Mouse (Mus musculus) hindbrain, embryonic 13.5 days (tissue): ENCODE results near the gene Fry. TPM values are rescaled to one million over a fixed set of nuclear protein-coding genes. Genes with fewer than 3 reads are reported as not detected.

Source experiments
- ATAC-seq: fragments of 200-750 bp; cut with Nextera tagmentation; 2 replicates; pipeline ENCODE4 v1.8.0; 2017; ENCODE audit warnings: moderate TSS enrichment; ENCODE audit not compliant: low FRiP score
- H3K27ac ChIP-seq: fragments of 300-500 bp; sonication (generic); 2 replicates; pipeline ENCODE4 v1.5.1; 2015; ENCODE audit warnings: inconsistent platforms, mild to moderate bottlenecking, moderate library complexity
- H3K27me3 ChIP-seq: fragments of 300-500 bp; sonication (generic); 2 replicates; pipeline ENCODE4 v1.6.1; 2015; ENCODE audit warnings: mild to moderate bottlenecking, inconsistent platforms
- H3K36me3 ChIP-seq: fragments of 300-500 bp; sonication (generic); 2 replicates; pipeline ENCODE4 v1.6.1; 2015; ENCODE audit warnings: mild to moderate bottlenecking, inconsistent platforms
- H3K4me1 ChIP-seq: fragments of 300-500 bp; sonication (generic); replicated peaks from 2 replicates; pipeline ENCODE4 v1.6.1; 2015; ENCODE audit warnings: inconsistent platforms
- H3K4me2 ChIP-seq: fragments of 300-500 bp; sonication (generic); 2 replicates; pipeline ENCODE4 v1.6.1; 2015; ENCODE audit warnings: inconsistent platforms, mild to moderate bottlenecking, moderate library complexity
- H3K4me3 ChIP-seq: fragments of 300-500 bp; sonication (generic); 2 replicates; pipeline ENCODE4 v1.5.1; 2015; ENCODE audit warnings: mild to moderate bottlenecking, inconsistent platforms
- H3K9ac ChIP-seq: fragments of 300-500 bp; sonication (generic); 2 replicates; pipeline ENCODE4 v1.6.1; 2015; ENCODE audit warnings: mild to moderate bottlenecking, inconsistent platforms
- H3K9me3 ChIP-seq: fragments of 300-500 bp; sonication (generic); 2 replicates; pipeline ENCODE4 v1.6.1; 2016; ENCODE audit warnings: inconsistent platforms
- WGBS: fragments of 180-500 bp; shearing (Covaris S2); methylation state at CpG from one replicate; pipeline ENCODE4 v1.1.7; 2015; 5-methylcytosine and 5-hydroxymethylcytosine counted together
- polyA plus RNA-seq: library from polyadenylated mRNA; unstranded; fragments of >200 nt; fragmentation: Nextera tagmentation; extraction: Ambion mirVana; gene quantifications from 2 replicates; pipeline ENCODE4 v1.2.1, GENCODE M21; 2015

Gene Fry
- 40.7 and 40.9 TPM in 2 replicates for polyA plus RNA-seq

GRCm38 (mm10) chr5:150118455-150119241 is at the start of gene Fry:
TSS of gene Fry (plus strand) at chr5:150118645.
- H3K9ac ChIP-seq = peak within 1 kb of the TSS; percentile 81
- H3K9me3 ChIP-seq = no peaks in the 10 kb centered on the region
- peak within 1 kb of the TSS; percentile 84 for H3K4me2 ChIP-seq
- ATAC-seq = peak; percentile 98
- H3K4me3 ChIP-seq = peak within 1 kb of the TSS; percentile 72
- peak within 1 kb of the TSS; percentile 86 for H3K27ac ChIP-seq
- no peaks in the 10 kb centered on the region for H3K27me3 ChIP-seq
- peaks cover 41% of the 10 kb centered on the region for H3K4me1 ChIP-seq
- WGBS = under 1% methylated on average over 64 of the region's 68 CpGs
- H3K36me3 ChIP-seq = no peaks in the 10 kb centered on the region

- no peak overlapping the region for H3K27ac ChIP-seq
- H3K9ac ChIP-seq = no peak overlapping the region
- H3K9me3 ChIP-seq = no peaks in the 10 kb centered on the region
- H3K27me3 ChIP-seq = no peaks in the 10 kb centered on the region
- no peaks in the 10 kb centered on the region for H3K36me3 ChIP-seq
- H3K4me2 ChIP-seq = peak overlapping the region; percentile 37
- ATAC-seq = no peak
- 27% methylated on average over 10 of the region's 10 CpGs for WGBS
- H3K4me3 ChIP-seq = no peak overlapping the region
- H3K4me1 ChIP-seq = no peaks in the 10 kb centered on the region
These were observed 48.4 kb upstream of the Fry start for GRCm38 (mm10) chr5:150070086-150070485.

- no peak for ATAC-seq
- Histone ChIP-seq H3K27me3 (no peaks in the 10 kb centered on the region), H3K36me3 (no peaks in the 10 kb centered on the region), H3K4me3 (no peak overlapping the region), H3K27ac (no peak overlapping the region), H3K4me2 (no peak overlapping the region), H3K9ac (no peak overlapping the region), H3K4me1 (no peaks in the 10 kb centered on the region), H3K9me3 (no peaks in the 10 kb centered on the region)
These were observed 46.7 kb upstream of the Fry start for GRCm38 (mm10) chr5:150071738-150072137.

- Histone ChIP-seq H3K4me3 (no peak overlapping the region), H3K9ac (no peak overlapping the region), H3K4me2 (peak overlapping the region; percentile 27; the same call in 1 of the 2 replicates), H3K4me1 (peaks cover 11% of the 10 kb centered on the region), H3K36me3 (no peaks in the 10 kb centered on the region), H3K27me3 (no peaks in the 10 kb centered on the region), H3K9me3 (no peaks in the 10 kb centered on the region), H3K27ac (no peak overlapping the region)
- ATAC-seq = peak; percentile 78
- WGBS = 15% methylated on average over 11 of the region's 12 CpGs
These were observed 38.3 kb upstream of the Fry start for GRCm38 (mm10) chr5:150079866-150080797.

- Histone ChIP-seq H3K9ac (no peak overlapping the region), H3K9me3 (no peaks in the 10 kb centered on the region), H3K27me3 (no peaks in the 10 kb centered on the region), H3K4me2 (no peak overlapping the region), H3K4me3 (no peak overlapping the region), H3K27ac (no peak overlapping the region), H3K4me1 (peaks cover 11% of the 10 kb centered on the region), H3K36me3 (no peaks in the 10 kb centered on the region)
- ATAC-seq = no peak
- 85% methylated on average over 14 of the region's 14 CpGs for WGBS
These were observed 35.7 kb upstream of the Fry start for GRCm38 (mm10) chr5:150082696-150083095.

- Histone ChIP-seq H3K27ac (no peak overlapping the region), H3K9ac (no peak overlapping the region), H3K36me3 (no peaks in the 10 kb centered on the region), H3K27me3 (no peaks in the 10 kb centered on the region), H3K9me3 (no peaks in the 10 kb centered on the region), H3K4me2 (no peak overlapping the region), H3K4me1 (peaks cover 11% of the 10 kb centered on the region), H3K4me3 (no peak overlapping the region)
- ATAC-seq = no peak
- WGBS = 67% methylated on average over 5 of the region's 5 CpGs
These were observed 35.3 kb upstream of the Fry start for GRCm38 (mm10) chr5:150083190-150083589.

GRCm38 (mm10) chr5:150097620-150098019 is 20.8 kb upstream of the Fry start:
- Histone ChIP-seq H3K27me3 (no peaks in the 10 kb centered on the region), H3K9ac (no peak overlapping the region), H3K4me1 (no peaks in the 10 kb centered on the region; the same call in 1 of the 2 replicates), H3K4me2 (0 out of 2 replicates have a peak overlapping the region, but pooled peaks have one; percentile 15), H3K9me3 (no peaks in the 10 kb centered on the region), H3K4me3 (no peak overlapping the region), H3K27ac (no peak overlapping the region), H3K36me3 (no peaks in the 10 kb centered on the region)
- peak; percentile 74; the same call in 1 of the 2 replicates for ATAC-seq
- WGBS = 6% methylated on average over 6 of the region's 6 CpGs

GRCm38 (mm10) chr5:150098754-150099153 is 19.7 kb upstream of the Fry start:
- H3K4me1 ChIP-seq = no peaks in the 10 kb centered on the region; the same call in 1 of the 2 replicates
- no peak overlapping the region for H3K4me2 ChIP-seq
- H3K36me3 ChIP-seq = no peaks in the 10 kb centered on the region
- WGBS = 94% methylated on average over 12 of the region's 12 CpGs
- ATAC-seq = no peak
- H3K27ac ChIP-seq = no peak overlapping the region
- H3K9me3 ChIP-seq = no peaks in the 10 kb centered on the region
- no peak overlapping the region for H3K9ac ChIP-seq
- H3K27me3 ChIP-seq = no peaks in the 10 kb centered on the region
- H3K4me3 ChIP-seq = no peak overlapping the region

GRCm38 (mm10) chr5:150101789-150102188 is 16.7 kb upstream of the Fry start:
- no peak overlapping the region for H3K27ac ChIP-seq
- H3K9me3 ChIP-seq = no peaks in the 10 kb centered on the region
- no peaks in the 10 kb centered on the region for H3K27me3 ChIP-seq
- H3K4me1 ChIP-seq = no peaks in the 10 kb centered on the region; the same call in 1 of the 2 replicates
- no peaks in the 10 kb centered on the region for H3K36me3 ChIP-seq
- H3K4me2 ChIP-seq = no peak overlapping the region
- no peak overlapping the region for H3K4me3 ChIP-seq
- WGBS = 89% methylated on average over 11 of the region's 11 CpGs
- ATAC-seq = no peak
- H3K9ac ChIP-seq = no peak overlapping the region

GRCm38 (mm10) chr5:150106358-150106757 is 12.1 kb upstream of the Fry start:
- H3K36me3 ChIP-seq = no peaks in the 10 kb centered on the region
- no peaks in the 10 kb centered on the region for H3K27me3 ChIP-seq
- 86% methylated on average over 7 of the region's 7 CpGs for WGBS
- no peak overlapping the region for H3K4me2 ChIP-seq
- H3K9me3 ChIP-seq = no peaks in the 10 kb centered on the region
- H3K4me1 ChIP-seq = no peaks in the 10 kb centered on the region
- H3K9ac ChIP-seq = no peak overlapping the region
- no peak overlapping the region for H3K27ac ChIP-seq
- no peak for ATAC-seq
- no peak overlapping the region for H3K4me3 ChIP-seq

GRCm38 (mm10) chr5:150111236-150111635 is 7.2 kb upstream of the Fry start:
- peaks cover 17% of the 10 kb centered on the region for H3K4me1 ChIP-seq
- H3K27me3 ChIP-seq = no peaks in the 10 kb centered on the region
- no peak for ATAC-seq
- H3K9ac ChIP-seq = no peak overlapping the region
- 42% methylated on average over 8 of the region's 8 CpGs for WGBS
- no peaks in the 10 kb centered on the region for H3K9me3 ChIP-seq
- H3K4me3 ChIP-seq = no peak overlapping the region
- H3K36me3 ChIP-seq = no peaks in the 10 kb centered on the region
- no peak overlapping the region for H3K27ac ChIP-seq
- H3K4me2 ChIP-seq = no peak overlapping the region

- peaks cover 27% of the 10 kb centered on the region for H3K4me1 ChIP-seq
- H3K27ac ChIP-seq = no peak overlapping the region
- H3K9me3 ChIP-seq = no peaks in the 10 kb centered on the region
- H3K36me3 ChIP-seq = no peaks in the 10 kb centered on the region
- no peak for ATAC-seq
- H3K9ac ChIP-seq = no peak overlapping the region
- no peak overlapping the region for H3K4me3 ChIP-seq
- H3K4me2 ChIP-seq = no peak overlapping the region
- WGBS = 81% methylated on average over 7 of the region's 7 CpGs
- H3K27me3 ChIP-seq = no peaks in the 10 kb centered on the region
These were observed 4.4 kb upstream of the Fry start for GRCm38 (mm10) chr5:150114007-150114406.
